Mouse (Mus musculus) liver, adult 2 months (tissue): ENCODE measurements at regions not wholly inside any gene's neighbourhood (a gene's known extent, or its start where the extent isn't known, plus 50 kb on each side); places are given as distances from the start of the nearest gene placed in this dataset.

Experiments
- DNase-seq: peaks from one replicate; pipeline ENCODE4 v3.0.0-alpha.2; 2011; ENCODE audit warnings: low read depth, low spot score; ENCODE audit errors: extremely low read depth
- H3K27ac ChIP-seq: fragments of 200-500 bp; replicated peaks from 2 replicates; pipeline ENCODE4 v1.5.1; 2012; ENCODE audit warnings: low read depth, mild to moderate bottlenecking, control low read depth, inconsistent platforms, low read length; ENCODE audit not compliant: insufficient read depth
- H3K27me3 ChIP-seq: fragments of 200-500 bp; 2 replicates; pipeline ENCODE4 v1.6.1; 2012; ENCODE audit warnings: mild to moderate bottlenecking, moderate library complexity, low read length, inconsistent platforms; ENCODE audit not compliant: control insufficient read depth, insufficient read depth
- H3K36me3 ChIP-seq: fragments of 200-500 bp; 2 replicates; pipeline ENCODE4 v1.6.1; 2012; ENCODE audit warnings: low read length, inconsistent platforms; ENCODE audit not compliant: control insufficient read depth, insufficient read depth
- H3K4me1 ChIP-seq: fragments of 200-500 bp; 2 replicates; pipeline ENCODE4 v1.6.1; 2011; ENCODE audit warnings: low read length; ENCODE audit not compliant: control insufficient read depth, insufficient read depth
- H3K4me3 ChIP-seq: fragments of 200-500 bp; 2 replicates; pipeline ENCODE4 v1.5.1; 2011; ENCODE audit warnings: low read depth, mild to moderate bottlenecking, control low read depth, low read length, moderate library complexity; ENCODE audit not compliant: insufficient read depth
- H3K79me2 ChIP-seq: fragments of 200-500 bp; 2 replicates; pipeline ENCODE4 v1.6.1; 2012; ENCODE audit warnings: inconsistent platforms, mild to moderate bottlenecking, low read length, moderate library complexity; ENCODE audit not compliant: control insufficient read depth, insufficient read depth
- H3K9ac ChIP-seq: fragments of 200-500 bp; 2 replicates; pipeline ENCODE4 v1.6.1; 2012; ENCODE audit warnings: low read depth, mild to moderate bottlenecking, control low read depth, inconsistent platforms, low read length
- CTCF ChIP-seq: fragments of 200-500 bp; IDR thresholded peaks from 2 replicates; pipeline ENCODE4 v1.5.1; 2011; ENCODE audit warnings: low read depth, low read length, control low read depth
- POLR2A ChIP-seq: fragments of 200-500 bp; IDR thresholded peaks from 2 replicates; pipeline ENCODE4 v1.6.1; 2011; ENCODE audit warnings: low read length, control low read depth; ENCODE audit not compliant: insufficient read depth; ENCODE audit errors: extremely low read depth
- WGBS: fragments of 180-500 bp; shearing (Covaris S2); methylation state at CpG from one replicate; pipeline ENCODE4 v1.1.7; 2018; 5-methylcytosine and 5-hydroxymethylcytosine counted together

DNA sequence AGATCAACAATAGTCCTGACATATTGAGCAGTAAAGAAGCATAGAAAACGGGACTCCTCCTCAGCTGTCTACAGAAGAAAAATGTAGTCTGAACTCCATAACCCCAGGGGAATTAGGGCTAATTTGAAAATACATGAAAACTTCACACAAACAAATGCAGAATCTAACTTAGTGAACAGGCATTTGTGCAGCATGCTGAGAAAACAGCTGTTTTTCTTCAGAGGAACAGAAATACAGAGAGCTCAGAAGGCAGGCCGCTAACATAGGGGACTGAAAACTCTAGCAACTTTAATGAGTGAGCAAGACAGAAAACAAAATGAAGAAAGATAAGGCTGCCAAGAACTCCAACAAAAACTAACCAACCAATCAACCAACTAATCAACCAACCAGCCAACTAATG lies 172.7 kb upstream of the Zc3h12c start:
- DNase-seq: no peak
- Histone ChIP-seq H3K27me3 (no peaks in the 10 kb centered on the region), H3K9ac (no peak overlapping the region), H3K4me1 (no peaks in the 10 kb centered on the region), H3K79me2 (no peaks in the 10 kb centered on the region), H3K27ac (no peak overlapping the region), H3K36me3 (no peaks in the 10 kb centered on the region), H3K4me3 (no peak overlapping the region)
- WGBS: 89% methylated on average over 2 of the region's 2 CpGs
- TF ChIP-seq POLR2A (no peak), CTCF (no peak)

- no peak for DNase-seq
- Histone ChIP-seq H3K79me2 (no peaks in the 10 kb centered on the region), H3K4me1 (no peaks in the 10 kb centered on the region), H3K36me3 (no peaks in the 10 kb centered on the region), H3K4me3 (no peak overlapping the region), H3K27ac (no peak overlapping the region), H3K27me3 (no peaks in the 10 kb centered on the region), H3K9ac (no peak overlapping the region)
- 82% methylated on average over 4 of the region's 4 CpGs for WGBS
- TF ChIP-seq POLR2A: no peak
- TF ChIP-seq CTCF: no peak
Observed at GRCm38 (mm10) chr9:52337786-52338322, 169.5 kb upstream of the Zc3h12c start.

DNA sequence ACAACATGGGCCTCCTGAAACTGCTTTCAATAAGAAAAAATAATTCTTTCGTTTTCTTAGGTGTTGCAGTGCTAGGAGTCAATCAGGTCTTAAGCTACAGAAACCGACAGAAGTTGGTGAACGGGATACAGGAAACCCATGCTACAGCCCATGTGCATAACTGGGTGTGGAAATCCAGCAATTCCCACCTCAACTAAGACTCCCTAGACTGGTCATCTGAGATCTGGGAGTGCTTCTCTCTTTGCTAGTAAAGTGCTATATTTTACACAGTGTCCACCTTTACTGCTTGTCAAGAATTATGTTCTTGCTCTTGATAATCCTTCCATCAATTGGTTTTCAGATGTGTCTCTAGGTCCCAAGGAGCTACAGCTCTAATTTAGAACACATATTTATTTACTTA lies 166.4 kb upstream of the Zc3h12c start:
- Histone ChIP-seq H3K27me3 (no peaks in the 10 kb centered on the region), H3K79me2 (no peaks in the 10 kb centered on the region), H3K27ac (no peak overlapping the region), H3K36me3 (no peaks in the 10 kb centered on the region), H3K4me1 (no peaks in the 10 kb centered on the region), H3K9ac (no peak overlapping the region), H3K4me3 (no peak overlapping the region)
- DNase-seq: no peak
- 89% methylated on average over 3 of the region's 3 CpGs for WGBS
- TF ChIP-seq POLR2A: no peak
- no peak for TF ChIP-seq CTCF

GRCm38 (mm10) chr9:52333884-52334283 lies 165.5 kb upstream of the Zc3h12c start:
- H3K36me3 ChIP-seq: no peaks in the 10 kb centered on the region
- WGBS: 57% methylated on average over 2 of the region's 2 CpGs
- no peak for TF ChIP-seq POLR2A
- TF ChIP-seq CTCF: no peak
- H3K79me2 ChIP-seq: no peaks in the 10 kb centered on the region
- no peak for DNase-seq
- no peak overlapping the region for H3K27ac ChIP-seq
- H3K4me1 ChIP-seq: no peaks in the 10 kb centered on the region
- H3K9ac ChIP-seq: no peak overlapping the region
- H3K4me3 ChIP-seq: no peak overlapping the region
- no peaks in the 10 kb centered on the region for H3K27me3 ChIP-seq

- TF ChIP-seq POLR2A: no peak
- no peak for TF ChIP-seq CTCF
Observed at GRCm38 (mm10) chr9:52331748-52332147, 163.4 kb upstream of the Zc3h12c start.

GRCm38 (mm10) chr9:52330652-52331051 lies 162.3 kb upstream of the Zc3h12c start:
- no peak overlapping the region for H3K27ac ChIP-seq
- H3K36me3 ChIP-seq: no peaks in the 10 kb centered on the region
- TF ChIP-seq CTCF: no peak
- 65% methylated on average over 3 of the region's 3 CpGs for WGBS
- no peaks in the 10 kb centered on the region for H3K79me2 ChIP-seq
- DNase-seq: no peak
- no peak overlapping the region for H3K4me3 ChIP-seq
- no peaks in the 10 kb centered on the region for H3K27me3 ChIP-seq
- H3K4me1 ChIP-seq: no peaks in the 10 kb centered on the region
- no peak overlapping the region for H3K9ac ChIP-seq

More at GRCm38 (mm10) chr9:52331748-52332147, 163.4 kb upstream of the Zc3h12c start:
- Histone ChIP-seq H3K4me3 (no peak overlapping the region), H3K79me2 (no peaks in the 10 kb centered on the region), H3K36me3 (no peaks in the 10 kb centered on the region), H3K27ac (no peak overlapping the region), H3K9ac (no peak overlapping the region), H3K27me3 (no peaks in the 10 kb centered on the region), H3K4me1 (no peaks in the 10 kb centered on the region)
- DNase-seq: no peak
- 39% methylated on average over 1 of the region's 1 CpGs for WGBS
